In the genomic region with DNA sequence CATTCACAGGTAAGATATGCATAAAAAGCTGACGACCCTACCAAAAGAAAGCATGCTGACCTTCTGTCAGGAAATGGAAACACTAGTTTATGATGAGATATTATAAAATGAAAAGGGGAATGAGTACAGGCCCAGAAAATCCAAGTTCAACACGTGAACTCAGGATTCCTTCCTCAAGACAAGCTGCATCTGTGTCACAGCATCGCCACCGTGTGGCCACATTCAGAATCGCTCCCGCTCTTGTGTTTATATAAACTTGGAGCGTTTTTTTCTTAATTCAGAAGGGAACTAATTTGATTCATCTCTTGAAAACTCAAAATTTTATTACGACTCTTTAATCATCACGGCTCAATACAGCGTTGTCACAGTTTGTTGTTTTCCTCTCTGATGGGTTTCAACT, we compare ENCODE assay signal across 9 mouse cellular contexts. TPM values are rescaled to one million over a fixed set of nuclear protein-coding genes. Genes with fewer than 3 reads are reported as not detected.
DNase-seq lines count a peak whose midpoint lies in the region; ATAC-seq lines count a peak whose summit lies in the region.
"Had no signal": no experiment of that assay in that cellular context is flagged by ENCODE, and none has a peak within 500 bp of the region (broad histone marks: within the 10 kb centered on the region; RNA-seq: fewer than 3 reads in every experiment).

No protein-coding gene starts in this region.

- no peak overlapping the region for H3K4me3 ChIP-seq in hindbrain, embryonic 11.5 days (ENCODE audit: low read depth, low read length)
- H3K4me3 ChIP-seq in hindbrain, embryonic 13.5 days = no peak overlapping the region
- no peak overlapping the region for H3K4me3 ChIP-seq in midbrain, embryonic 10.5 days
- H3K4me3 ChIP-seq: embryonic facial prominence, embryonic 12.5 days had no signal

- no peaks in the 10 kb centered on the region for H3K27me3 ChIP-seq in hindbrain, embryonic 11.5 days (ENCODE audit: control insufficient read depth, insufficient read depth, low read length)
- H3K27me3 ChIP-seq in hindbrain, embryonic 13.5 days = no peaks in the 10 kb centered on the region
- no peaks in the 10 kb centered on the region for H3K27me3 ChIP-seq in midbrain, embryonic 10.5 days (ENCODE audit: low read depth, poor library complexity, severe bottlenecking)
- H3K27me3 ChIP-seq: embryonic facial prominence, embryonic 12.5 days had no signal

- no peak overlapping the region for H3K27ac ChIP-seq in hindbrain, embryonic 11.5 days (ENCODE audit: low read depth, low read length)
- H3K27ac ChIP-seq in hindbrain, embryonic 13.5 days = no peak overlapping the region
- no peak overlapping the region for H3K27ac ChIP-seq in midbrain, embryonic 10.5 days (replicated peaks)
- H3K27ac ChIP-seq: embryonic facial prominence, embryonic 12.5 days had no signal

- H3K4me1 ChIP-seq in hindbrain, embryonic 11.5 days (replicated peaks; ENCODE audit: control insufficient read depth, insufficient read depth, low read length) = no peaks in the 10 kb centered on the region
- no peaks in the 10 kb centered on the region for H3K4me1 ChIP-seq in hindbrain, embryonic 13.5 days (replicated peaks)
- no peaks in the 10 kb centered on the region for H3K4me1 ChIP-seq in midbrain, embryonic 10.5 days
- H3K4me1 ChIP-seq: embryonic facial prominence, embryonic 12.5 days had no signal

- no peak overlapping the region for H3K4me2 ChIP-seq in hindbrain, embryonic 11.5 days (replicated peaks; ENCODE audit: low read depth, low read length)
- no peak overlapping the region for H3K4me2 ChIP-seq in hindbrain, embryonic 13.5 days
- H3K4me2 ChIP-seq: embryonic facial prominence, embryonic 12.5 days had no signal

- H3K36me3 ChIP-seq in hindbrain, embryonic 11.5 days (ENCODE audit: control insufficient read depth, insufficient read depth, low read length) = no peaks in the 10 kb centered on the region
- H3K36me3 ChIP-seq in hindbrain, embryonic 13.5 days = no peaks in the 10 kb centered on the region
- H3K36me3 ChIP-seq in midbrain, embryonic 10.5 days = no peaks in the 10 kb centered on the region
- H3K36me3 ChIP-seq: embryonic facial prominence, embryonic 12.5 days had no signal

- intact Hi-C loops in gastrocnemius, postnatal 14 days (cut with DNase I; ENCODE audit: low total_unique reads) = loop anchor here (10.0 kb wide), 2 partner anchors 873 to 1803 kb away; no protein-coding TSS in a partner anchor

- no peak overlapping the region for H3K9ac ChIP-seq in hindbrain, embryonic 11.5 days (ENCODE audit: low read depth, low read length)
- H3K9ac ChIP-seq in hindbrain, embryonic 13.5 days = no peak overlapping the region
- H3K9ac ChIP-seq: embryonic facial prominence, embryonic 12.5 days had no signal

- 9% methylated on average over 10 of the region's 10 CpGs for WGBS in hindbrain, embryonic 11.5 days
- 9% methylated on average over 10 of the region's 10 CpGs for WGBS in hindbrain, embryonic 13.5 days
- WGBS in midbrain, embryonic 10.5 days = 13% methylated on average over 10 of the region's 10 CpGs

- H3K9me3 ChIP-seq in hindbrain, embryonic 11.5 days (ENCODE audit: control insufficient read depth, low read length) = no peaks in the 10 kb centered on the region
- H3K9me3 ChIP-seq in hindbrain, embryonic 13.5 days = no peaks in the 10 kb centered on the region
- no peaks in the 10 kb centered on the region for H3K9me3 ChIP-seq in midbrain, embryonic 10.5 days (replicated peaks)
- H3K9me3 ChIP-seq: embryonic facial prominence, embryonic 12.5 days had no signal

- DNase-seq in hindbrain, embryonic 11.5 days (ENCODE audit: low spot score) = peak; percentile 89
- DNase-seq in ZHBTc4 (ENCODE audit: low read depth, low spot score) = peak; percentile 81
- peak; percentile 91 for DNase-seq in embryo, embryonic 10 days (ENCODE audit: low spot score)
- DNase-seq in gastrocnemius, postnatal 14 days = peak; percentile 59
- DNase-seq in left cerebral cortex, adult 11 months (ENCODE audit: low spot score) = peak; percentile 41
- DNase-seq in midbrain, embryonic 10.5 days (ENCODE audit: low spot score) = peak; percentile 60
- DNase-seq in spleen, postnatal 4 days (ENCODE audit: low spot score in 2 of 2) = peak; percentile 40 to 79

- 0 out of 2 replicates have a peak, but pooled peaks have one; percentile 20 for ATAC-seq in hindbrain, embryonic 11.5 days (ENCODE audit: low FRiP score)
- ATAC-seq in hindbrain, embryonic 13.5 days (ENCODE audit: low FRiP score) = no peak

RNA-seq across cellular contexts. Expression of a gene that starts 22.7 kb away (rescaled TPM):
- 34.5 and 39.7 TPM in 2 replicates for polyA plus RNA-seq in hindbrain, embryonic 11.5 days (2014; fragmentation: Nextera tagmentation; extraction: Ambion mirVana)
- polyA plus RNA-seq in hindbrain, embryonic 13.5 days (2015; fragmentation: Nextera tagmentation; extraction: Ambion mirVana) = 21.3 and 23.5 TPM in 2 replicates
- total RNA-seq in gastrocnemius, postnatal 14 days (2021) = 10 to 100 TPM; 24.0 to 26.0 TPM
- polyA plus RNA-seq in midbrain, embryonic 10.5 days (2016; fragmentation: Nextera tagmentation; extraction: Ambion mirVana) = 27.2 and 29.3 TPM in 2 replicates

Comparison
In these comparisons a context has a peak if more than half of its experiments do, and no peak if none do; other contexts are left out.
1. DNase-seq: peak in every context shown above with its lines; median percentile 91 in embryo, embryonic 10 days; 89 in hindbrain, embryonic 11.5 days; 81 in ZHBTc4; 60 in midbrain, embryonic 10.5 days; 60 in spleen, postnatal 4 days; 59 in gastrocnemius, postnatal 14 days; 41 in left cerebral cortex, adult 11 months.